In genomic region chr1:82795211-82795610, GRCm38 (mm10) we compare ENCODE assay signal across 20 mouse cellular contexts. TPM values are rescaled to one million over a fixed set of nuclear protein-coding genes. Genes with fewer than 3 reads are reported as not detected.
DNase-seq lines count a peak whose midpoint lies in the region; ATAC-seq and TF ChIP-seq lines count a peak whose summit lies in the region.
"Had no signal": no experiment of that assay in that cellular context is flagged by ENCODE, and none has a peak within 500 bp of the region (broad histone marks: within the 10 kb centered on the region; RNA-seq: fewer than 3 reads in every experiment).

No protein-coding gene starts in this region.

- no peaks in the 10 kb centered on the region for H3K9me3 ChIP-seq in kidney, postnatal 0 days (replicated peaks; ENCODE audit: low read length)
- H3K9me3 ChIP-seq in intestine, postnatal 0 days (ENCODE audit: control insufficient read depth): no peaks in the 10 kb centered on the region
- no peaks in the 10 kb centered on the region for H3K9me3 ChIP-seq in midbrain, embryonic 10.5 days (replicated peaks)
- H3K9me3 ChIP-seq: embryonic facial prominence, embryonic 12.5 days had no signal

- no peak for TF ChIP-seq CTCF in kidney, postnatal 0 days (IDR thresholded peaks at IDR 0.05; ENCODE audit: low read depth)
- TF ChIP-seq CTCF in kidney, adult 2 months (conservative IDR thresholded peaks at IDR 0.05; ENCODE audit: insufficient read depth, insufficient read length, low read depth, low read length): no peak
- no peak for TF ChIP-seq CTCF in intestine, postnatal 0 days (IDR thresholded peaks at IDR 0.05; ENCODE audit: low read depth)

- H3K27me3 ChIP-seq in kidney, postnatal 0 days (ENCODE audit: insufficient read depth, low read length): no peaks in the 10 kb centered on the region
- H3K27me3 ChIP-seq in kidney, adult 2 months (replicated peaks; ENCODE audit: control insufficient read depth, insufficient read depth, low read length): no peaks in the 10 kb centered on the region
- H3K27me3 ChIP-seq in intestine, postnatal 0 days (replicated peaks; ENCODE audit: control insufficient read depth, insufficient read depth, low read length): no peaks in the 10 kb centered on the region
- H3K27me3 ChIP-seq in midbrain, embryonic 10.5 days (ENCODE audit: low read depth, poor library complexity, severe bottlenecking): no peaks in the 10 kb centered on the region
- H3K27me3 ChIP-seq: embryonic facial prominence, embryonic 12.5 days had no signal

- no peak for ATAC-seq in kidney, postnatal 0 days (replicated peaks; ENCODE audit: low FRiP score, low read depth)
- peak; percentile 77 for ATAC-seq in CD4-positive, CD25-positive, alpha-beta regulatory T cell, adult 4 months
- peak; percentile 63 for ATAC-seq in intestine, postnatal 0 days

- no peak for TF ChIP-seq POLR2A in kidney, adult 2 months (IDR thresholded peaks at IDR 0.05; ENCODE audit: low read depth, low read length)

- 66% methylated on average over 2 of the region's 2 CpGs for WGBS in kidney, postnatal 0 days
- 85% methylated on average over 2 of the region's 2 CpGs for WGBS in kidney, adult 2 months
- WGBS in intestine, postnatal 0 days: 73% methylated on average over 2 of the region's 2 CpGs
- 85% methylated on average over 2 of the region's 2 CpGs for WGBS in midbrain, embryonic 10.5 days

- intact Hi-C loops in gastrocnemius, postnatal 14 days (cut with DNase I; ENCODE audit: low total_unique reads): no loop called here

- no peak overlapping the region for H3K9ac ChIP-seq in kidney, postnatal 0 days (ENCODE audit: low read depth, low read length)
- no peak overlapping the region for H3K9ac ChIP-seq in intestine, postnatal 0 days (ENCODE audit: low read depth, low read length)
- H3K9ac ChIP-seq: embryonic facial prominence, embryonic 12.5 days had no signal

- no peak overlapping the region for H3K27ac ChIP-seq in kidney, postnatal 0 days
- H3K27ac ChIP-seq in kidney, adult 2 months (ENCODE audit: insufficient read depth, low read depth, low read length): no peak overlapping the region
- H3K27ac ChIP-seq in intestine, postnatal 0 days (ENCODE audit: low read depth, low read length): no peak overlapping the region
- H3K27ac ChIP-seq in midbrain, embryonic 10.5 days (replicated peaks): no peak overlapping the region
- H3K27ac ChIP-seq: embryonic facial prominence, embryonic 12.5 days had no signal

- DNase-seq in kidney, postnatal 0 days (ENCODE audit: low spot score): peak; percentile 29
- DNase-seq in kidney, adult 2 months: no peak
- peak; percentile 75 for DNase-seq in 416B (ENCODE audit: low read depth)
- DNase-seq in midbrain, embryonic 10.5 days (ENCODE audit: low spot score): no peak
- no peak for DNase-seq in gastrocnemius, postnatal 14 days
- DNase-seq: adrenal gland, postnatal 25 days; cerebellum, postnatal 25 days; heart, adult 11 months; liver; thymus, adult 2 months had no signal

- H3K4me2 ChIP-seq in kidney, postnatal 0 days (ENCODE audit: low read length): no peak overlapping the region
- H3K4me2 ChIP-seq in intestine, postnatal 0 days (replicated peaks; ENCODE audit: low read depth): no peak overlapping the region
- H3K4me2 ChIP-seq: embryonic facial prominence, embryonic 12.5 days had no signal

- no peaks in the 10 kb centered on the region for H3K4me1 ChIP-seq in kidney, postnatal 0 days (replicated peaks; ENCODE audit: insufficient read depth, low read length)
- no peaks in the 10 kb centered on the region for H3K4me1 ChIP-seq in kidney, adult 2 months (ENCODE audit: control insufficient read depth, insufficient read depth, low read length)
- H3K4me1 ChIP-seq in intestine, postnatal 0 days (replicated peaks; ENCODE audit: control insufficient read depth, insufficient read depth, low read length): no peaks in the 10 kb centered on the region; the same call in 1 of the 2 replicates
- H3K4me1 ChIP-seq in midbrain, embryonic 10.5 days: no peaks in the 10 kb centered on the region
- H3K4me1 ChIP-seq: embryonic facial prominence, embryonic 12.5 days had no signal

- no peaks in the 10 kb centered on the region for H3K36me3 ChIP-seq in kidney, postnatal 0 days (ENCODE audit: insufficient read depth, low read length)
- no peaks in the 10 kb centered on the region for H3K36me3 ChIP-seq in kidney, adult 2 months (ENCODE audit: control insufficient read depth, insufficient read depth, low read length)
- no peaks in the 10 kb centered on the region for H3K36me3 ChIP-seq in intestine, postnatal 0 days (ENCODE audit: control insufficient read depth, insufficient read depth)
- no peaks in the 10 kb centered on the region for H3K36me3 ChIP-seq in midbrain, embryonic 10.5 days
- H3K36me3 ChIP-seq: embryonic facial prominence, embryonic 12.5 days had no signal

- H3K4me3 ChIP-seq in kidney, postnatal 0 days (replicated peaks; ENCODE audit: low read depth, low read length): no peak overlapping the region
- no peak overlapping the region for H3K4me3 ChIP-seq in kidney, adult 2 months (ENCODE audit: insufficient read depth, low read depth, low read length)
- no peak overlapping the region for H3K4me3 ChIP-seq in intestine, postnatal 0 days (ENCODE audit: low read depth, low read length)
- no peak overlapping the region for H3K4me3 ChIP-seq in midbrain, embryonic 10.5 days
- H3K4me3 ChIP-seq: embryonic facial prominence, embryonic 12.5 days had no signal

RNA-seq across cellular contexts. Expression of gene Gm47791, which starts 24.2 kb away (rescaled TPM):
- polyA plus RNA-seq in kidney, postnatal 0 days (2015; fragmentation: Nextera tagmentation; extraction: Ambion mirVana): not detected in 2 replicates
- polyA plus RNA-seq in kidney, adult 2 months (2012; rRNA removed): not detected in 2 replicates
- polyA plus RNA-seq in CD4-positive, CD25-positive, alpha-beta regulatory T cell, adult 4 months (2017; shearing (Covaris generic)): not detected
- polyA plus RNA-seq in intestine, postnatal 0 days (2015; fragmentation: Nextera tagmentation; extraction: Ambion mirVana): not detected in 2 replicates
- not detected in 2 replicates for polyA plus RNA-seq in midbrain, embryonic 10.5 days (2016; fragmentation: Nextera tagmentation; extraction: Ambion mirVana)
- not detected for total RNA-seq in gastrocnemius, postnatal 14 days (2021)
- total RNA-seq: adrenal gland, postnatal 25 days; ES-E14; left cerebral cortex, postnatal 10 days; megakaryocyte, adult 5-6 weeks; neutrophil, adult 5-6 weeks had no signal
- polyA plus RNA-seq: embryonic facial prominence, embryonic 12.5 days; forebrain, embryonic 11.5 days; hindbrain, embryonic 11.5 days; kidney, embryonic 16.5 days; thymus, adult 2 months had no signal

RNA-seq across cellular contexts. Expression of gene Tm4sf20, which starts 26.9 kb away (rescaled TPM):
- polyA plus RNA-seq in kidney, postnatal 0 days (2015; fragmentation: Nextera tagmentation; extraction: Ambion mirVana): 0.53 and 0.61 TPM in 2 replicates
- polyA plus RNA-seq in kidney, adult 2 months (2012; rRNA removed): not detected in 2 replicates
- 1 to 10 TPM in 1 of 2 experiments, under 1 TPM in 1; 0.43 to 1.4 TPM for polyA plus RNA-seq in CD4-positive, CD25-positive, alpha-beta regulatory T cell, adult 4 months (2017; shearing (Covaris generic))
- 760 and 763 TPM in 2 replicates for polyA plus RNA-seq in intestine, postnatal 0 days (2015; fragmentation: Nextera tagmentation; extraction: Ambion mirVana)
- polyA plus RNA-seq in midbrain, embryonic 10.5 days (2016; fragmentation: Nextera tagmentation; extraction: Ambion mirVana): not detected in 2 replicates
- total RNA-seq in gastrocnemius, postnatal 14 days (2021): not detected
- total RNA-seq: adrenal gland, postnatal 25 days; ES-E14; left cerebral cortex, postnatal 10 days; megakaryocyte, adult 5-6 weeks; neutrophil, adult 5-6 weeks had no signal
- polyA plus RNA-seq: embryonic facial prominence, embryonic 12.5 days; hindbrain, embryonic 11.5 days had no signal

RNA-seq across cellular contexts. Expression of gene Agfg1, which starts 44.1 kb away (rescaled TPM):
- polyA plus RNA-seq in kidney, postnatal 0 days (2015; fragmentation: Nextera tagmentation; extraction: Ambion mirVana): 23.5 and 25.2 TPM in 2 replicates
- polyA plus RNA-seq in kidney, adult 2 months (2012; rRNA removed): 33.9 and 37.3 TPM in 2 replicates
- polyA plus RNA-seq in CD4-positive, CD25-positive, alpha-beta regulatory T cell, adult 4 months (2017; shearing (Covaris generic)): 10 to 100 TPM; 18.8 to 32.8 TPM
- 35.8 and 36.7 TPM in 2 replicates for polyA plus RNA-seq in intestine, postnatal 0 days (2015; fragmentation: Nextera tagmentation; extraction: Ambion mirVana)
- polyA plus RNA-seq in midbrain, embryonic 10.5 days (2016; fragmentation: Nextera tagmentation; extraction: Ambion mirVana): 32.0 and 33.5 TPM in 2 replicates
- total RNA-seq in gastrocnemius, postnatal 14 days (2021): 10 to 100 TPM; 21.5 to 25.3 TPM

Comparison
In these comparisons a context has a peak if more than half of its experiments do, and no peak if none do; other contexts are left out.
1. DNase-seq: peak in kidney, postnatal 0 days (single experiment) and 416B (single experiment); none in kidney, adult 2 months (single experiment), midbrain, embryonic 10.5 days (single experiment) and gastrocnemius, postnatal 14 days (single experiment).
2. RNA of gene Tm4sf20, which starts 26.9 kb away (polyA plus RNA-seq): 760 to 763 TPM in intestine, postnatal 0 days; 0.43 to 1.4 TPM in CD4-positive, CD25-positive, alpha-beta regulatory T cell, adult 4 months, 0.53 to 0.61 TPM in kidney, postnatal 0 days, not detected in midbrain, embryonic 10.5 days and not detected in kidney, adult 2 months; every median in the first group is over 100 times any median in the second.